Mouse (Mus musculus) CD4-positive, CD25-positive, alpha-beta regulatory T cell, adult 9 weeks (primary cell): ENCODE measurements around the gene Zfp820. TPM values are rescaled to one million over a fixed set of nuclear protein-coding genes. Genes with fewer than 3 reads are reported as not detected.

ENCODE experiments used
- polyA plus RNA-seq: library from polyadenylated mRNA; unstranded; fragments of 100-300 nt; shearing (Covaris generic); gene quantifications from one replicate; pipeline ENCODE4 v1.2.1, GENCODE M21; 2017

The Zfp820 gene
- 0.43 TPM for polyA plus RNA-seq

DNA sequence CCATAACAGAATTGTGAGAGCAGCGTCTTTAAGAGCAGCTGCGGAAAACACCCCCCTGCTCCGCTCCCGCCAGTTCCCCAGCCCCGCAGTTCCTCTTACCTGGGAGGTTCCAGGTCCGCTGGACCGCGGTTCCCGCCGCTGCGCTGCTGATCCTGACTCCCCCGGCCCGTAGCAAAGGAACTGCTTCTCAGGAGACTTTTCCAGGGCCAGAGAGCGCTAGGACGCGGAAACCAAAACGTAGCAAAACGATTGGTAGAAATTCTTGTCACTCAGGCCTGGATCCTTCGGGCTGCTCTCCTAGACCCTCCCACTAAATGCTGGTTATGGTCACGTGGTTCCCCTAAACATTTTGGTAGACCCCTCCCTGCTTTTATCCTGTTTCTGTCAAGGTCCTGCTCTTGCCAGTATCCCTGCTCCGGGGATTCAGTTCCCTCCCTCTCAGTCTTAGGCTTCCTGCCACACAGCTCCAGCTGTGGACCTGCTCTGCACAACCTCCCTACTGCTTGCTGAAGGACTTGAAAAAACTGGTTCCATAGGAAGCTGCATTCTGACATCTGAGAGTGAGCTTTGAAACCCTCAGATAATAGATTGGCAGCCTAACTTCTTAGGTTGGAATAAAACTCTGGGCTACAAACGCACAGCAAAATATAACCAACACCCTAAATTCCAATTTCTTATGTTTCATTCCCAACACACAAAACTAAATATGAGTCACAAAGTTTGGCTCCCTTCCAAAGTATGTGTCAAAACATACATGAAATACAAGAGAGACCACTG, at the start of gene Zfp820:
Gene Zfp820 (minus strand): TSS at position 228 of the 777 bp plus-strand sequence.

Other genes with a start within 250 kb of the Zfp820 start
- gene Zfp983, start 195.1 kb downstream of the Zfp820 start, polyA plus RNA-seq = 16.7 TPM
- 16.0 TPM for gene Gm10226, start 153.9 kb downstream of the Zfp820 start, polyA plus RNA-seq
- 5.5 TPM for gene Zfp760, start 138.0 kb downstream of the Zfp820 start, polyA plus RNA-seq
- gene Zfp229, start 115.0 kb downstream of the Zfp820 start, polyA plus RNA-seq = 0.71 TPM
- gene Zfp995, start 64.2 kb upstream of the Zfp820 start, polyA plus RNA-seq = 18.5 TPM
- gene Zfp942, start 116.7 kb upstream of the Zfp820 start, polyA plus RNA-seq = 37.4 TPM
- 19.0 TPM for gene Zfp943, start 116.8 kb upstream of the Zfp820 start, polyA plus RNA-seq